Mouse (Mus musculus): ENCODE results near the gene Ddx25.

Gene Ddx25

GRCm38 (mm10) chr9:35558257-35559008 is at the start of gene Ddx25, which contains the start of gene Pus3:
Gene Ddx25, minus strand, starts transcription at chr9:35558528.
Gene Pus3, plus strand, starts transcription at chr9:35558595.
- no peak for DNase-seq

- no peak for DNase-seq
Observed at GRCm38 (mm10) chr9:35607647-35608405, 49.5 kb upstream of the Ddx25 start.

GRCm38 (mm10) chr9:35592903-35593302 is 34.6 kb upstream of the Ddx25 start:
- no peak for DNase-seq

- no peak for DNase-seq
Observed at GRCm38 (mm10) chr9:35587674-35588073, 29.3 kb upstream of the Ddx25 start.

- DNase-seq: no peak
Observed at GRCm38 (mm10) chr9:35574416-35574815, 16.1 kb upstream of the Ddx25 start.

GRCm38 (mm10) chr9:35570663-35571062 is 12.3 kb upstream of the Ddx25 start:
- DNase-seq: no peak

GRCm38 (mm10) chr9:35569571-35570534 is 11.5 kb upstream of the Ddx25 start, which contains the start of the genes Pate2 and Hyls1:
Gene Pate2, plus strand, starts transcription at chr9:35570284.
Gene Hyls1, minus strand, starts transcription at chr9:35570398.
- peak; percentile 96 to 97 for DNase-seq

- no peak for DNase-seq
Observed at GRCm38 (mm10) chr9:35567995-35568394, 9.7 kb upstream of the Ddx25 start.

GRCm38 (mm10) chr9:35564536-35565240 is 6.4 kb upstream of the Ddx25 start:
- DNase-seq: no peak

- DNase-seq: no peak
Observed at GRCm38 (mm10) chr9:35561583-35561982, 3.3 kb upstream of the Ddx25 start.

GRCm38 (mm10) chr9:35561076-35561475 is 2.7 kb upstream of the Ddx25 start:
- DNase-seq: no peak

GRCm38 (mm10) chr9:35559009-35559890 is 922 bp upstream of the Ddx25 start:
- peak; percentile 75 to 77 for DNase-seq

GRCm38 (mm10) chr9:35556494-35557102 is 1.7 kb downstream of the Ddx25 start:
- no peak for DNase-seq

- DNase-seq: no peak
Observed at GRCm38 (mm10) chr9:35548455-35548854, 9.9 kb downstream of the Ddx25 start.

- DNase-seq: no peak
Observed at GRCm38 (mm10) chr9:35546745-35547144, 11.6 kb downstream of the Ddx25 start.

GRCm38 (mm10) chr9:35545704-35546103 is 12.6 kb downstream of the Ddx25 start:
- DNase-seq: no peak

GRCm38 (mm10) chr9:35544666-35545065 is 13.7 kb downstream of the Ddx25 start:
- no peak for DNase-seq

GRCm38 (mm10) chr9:35543099-35543860 is 15.0 kb downstream of the Ddx25 start:
- no peak for DNase-seq

- DNase-seq: no peak
Observed at GRCm38 (mm10) chr9:35541941-35542340, 16.4 kb downstream of the Ddx25 start.

- peak; percentile 58 to 67 for DNase-seq
Observed at GRCm38 (mm10) chr9:35541488-35541887, 16.8 kb downstream of the Ddx25 start.
